Mouse (Mus musculus) heart, postnatal 0 days (tissue): ENCODE results near the gene Arhgap15. TPM values are rescaled to one million over a fixed set of nuclear protein-coding genes. Genes with fewer than 3 reads are reported as not detected.

ENCODE experiments used
- ATAC-seq: fragments of 200-750 bp; cut with Nextera tagmentation; 2 replicates; pipeline ENCODE4 v1.8.0; 2017; ENCODE audit warnings: low read depth, moderate number of reproducible peaks, moderate library complexity; ENCODE audit not compliant: insufficient read depth
- DNase-seq: peaks from one replicate; pipeline ENCODE4 v3.0.0-alpha.2; 2016; ENCODE audit warnings: low spot score
- H3K27ac ChIP-seq: fragments of 300-500 bp; sonication (generic); 2 replicates; pipeline ENCODE4 v1.5.1; 2014; ENCODE audit warnings: low read depth, mild to moderate bottlenecking
- H3K27me3 ChIP-seq: fragments of 300-500 bp; sonication (generic); 2 replicates; pipeline ENCODE4 v1.6.1; 2014; ENCODE audit warnings: low read length, mixed read lengths; ENCODE audit not compliant: control insufficient read depth, insufficient read depth
- H3K36me3 ChIP-seq: fragments of 300-500 bp; sonication (generic); replicated peaks from 2 replicates; pipeline ENCODE4 v1.6.1; 2014; ENCODE audit warnings: low read length, mixed read lengths; ENCODE audit not compliant: control insufficient read depth, insufficient read depth
- H3K4me1 ChIP-seq: fragments of 300-500 bp; sonication (generic); 2 replicates; pipeline ENCODE4 v1.6.1; 2014; ENCODE audit warnings: antibody characterized with exemption; ENCODE audit not compliant: control insufficient read depth, insufficient read depth
- H3K4me2 ChIP-seq: fragments of 300-500 bp; sonication (generic); 2 replicates; pipeline ENCODE4 v1.6.1; 2014; ENCODE audit warnings: low read depth, mild to moderate bottlenecking, low read length, moderate library complexity
- H3K4me3 ChIP-seq: fragments of 300-500 bp; sonication (generic); 2 replicates; pipeline ENCODE4 v1.5.1; 2014; ENCODE audit warnings: low read depth, low read length
- H3K9ac ChIP-seq: fragments of 300-500 bp; sonication (generic); replicated peaks from 2 replicates; pipeline ENCODE4 v1.6.1; 2014; ENCODE audit warnings: low read depth, low read length, mixed read lengths
- H3K9me3 ChIP-seq: fragments of 300-500 bp; sonication (generic); replicated peaks from 2 replicates; pipeline ENCODE4 v1.6.1; 2016; ENCODE audit warnings: low read length; ENCODE audit not compliant: control insufficient read depth
- CTCF ChIP-seq: IDR thresholded peaks from 2 replicates; pipeline ENCODE4 v1.5.1; 2016; ENCODE audit warnings: antibody characterized with exemption, control low read depth, low read depth
- EP300 ChIP-seq: IDR thresholded peaks from 2 replicates; pipeline ENCODE4 v1.6.1; 2016; ENCODE audit warnings: antibody characterized with exemption, low read depth
- WGBS: fragments of 180-500 bp; shearing (Covaris S2); extraction: QIAGEN DNeasy Blood & Tissue Kit; methylation state at CpG from one replicate; pipeline ENCODE4 v1.1.7; 2014; 5-methylcytosine and 5-hydroxymethylcytosine counted together
- polyA plus RNA-seq: library from polyadenylated mRNA; unstranded; fragments of >200 nt; fragmentation: Nextera tagmentation; extraction: Ambion mirVana; gene quantifications from 2 replicates; pipeline ENCODE4 v1.2.1, GENCODE M21; 2015
- total RNA-seq: library from RNA; depleted of rRNA; stranded (reverse); fragments of >200 nt; gene quantifications from 2 replicates; pipeline ENCODE4 v1.2.3, GENCODE M21; 2014; ENCODE audit warnings: low replicate concordance

Gene Arhgap15
- total and polyA plus RNA-seq, 2 experiments from 2014 or later = 0.46 to 1.7 TPM

DNA sequence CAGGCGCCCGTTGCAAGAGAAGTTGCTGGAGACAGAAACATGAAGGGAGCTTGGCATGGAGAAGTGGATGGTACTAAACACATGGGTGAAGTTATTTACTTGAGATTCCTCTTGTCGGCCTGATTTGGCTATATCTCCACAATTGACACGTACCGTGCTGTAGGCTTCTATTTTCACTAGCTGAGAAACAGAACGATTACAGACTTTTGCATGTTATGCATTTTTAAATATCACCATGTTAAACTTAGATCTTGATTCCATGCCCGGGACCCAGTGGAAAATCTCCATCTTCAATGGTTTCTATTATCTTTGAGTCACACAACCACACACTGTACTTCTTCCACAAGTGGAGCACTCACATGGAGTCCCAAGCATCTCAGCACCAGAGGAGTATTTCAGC is 466.9 kb downstream of the Arhgap15 start:
- H3K4me1 ChIP-seq = no peaks in the 10 kb centered on the region
- ATAC-seq (no peak), DNase-seq (no peak)
- H3K9ac ChIP-seq = no peak overlapping the region
- H3K27me3 ChIP-seq = no peaks in the 10 kb centered on the region
- no peak overlapping the region for H3K4me3 ChIP-seq
- H3K36me3 ChIP-seq = no peaks in the 10 kb centered on the region
- no peaks in the 10 kb centered on the region for H3K9me3 ChIP-seq
- TF ChIP-seq CTCF (no peak), EP300 (no peak)
- H3K27ac ChIP-seq = no peak overlapping the region
- no peak overlapping the region for H3K4me2 ChIP-seq
- 85% methylated on average over 7 of the region's 7 CpGs for WGBS

DNA sequence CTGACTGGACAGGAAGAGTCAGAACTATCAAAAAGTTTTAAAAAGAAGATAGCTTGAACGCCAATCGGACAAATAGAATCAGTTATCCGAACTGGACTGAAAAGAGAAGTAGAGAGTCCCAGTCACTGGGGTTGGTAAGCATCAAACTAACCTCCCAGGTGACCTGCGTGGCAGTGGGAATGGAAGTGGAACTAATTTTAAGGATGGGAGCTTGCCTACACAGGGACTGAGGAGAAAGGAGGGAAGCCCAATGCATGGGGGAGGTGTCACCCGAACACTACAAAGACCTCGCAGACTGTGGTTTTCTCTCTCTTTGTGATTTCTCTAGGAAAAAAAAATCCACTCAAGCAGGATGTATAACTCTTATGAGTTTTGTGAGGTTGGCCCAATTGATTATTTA is 469.2 kb downstream of the Arhgap15 start:
- Histone ChIP-seq H3K4me3 (no peak overlapping the region), H3K36me3 (no peaks in the 10 kb centered on the region), H3K27me3 (no peaks in the 10 kb centered on the region), H3K4me1 (0 out of 2 replicates have a peak, but pooled peaks cover 4% of the 10 kb centered on the region), H3K4me2 (no peak overlapping the region), H3K9ac (no peak overlapping the region), H3K27ac (no peak overlapping the region), H3K9me3 (no peaks in the 10 kb centered on the region)
- 88% methylated on average over 6 of the region's 6 CpGs for WGBS
- DNase-seq (no peak), ATAC-seq (no peak)
- TF ChIP-seq EP300 (no peak), CTCF (no peak)

DNA sequence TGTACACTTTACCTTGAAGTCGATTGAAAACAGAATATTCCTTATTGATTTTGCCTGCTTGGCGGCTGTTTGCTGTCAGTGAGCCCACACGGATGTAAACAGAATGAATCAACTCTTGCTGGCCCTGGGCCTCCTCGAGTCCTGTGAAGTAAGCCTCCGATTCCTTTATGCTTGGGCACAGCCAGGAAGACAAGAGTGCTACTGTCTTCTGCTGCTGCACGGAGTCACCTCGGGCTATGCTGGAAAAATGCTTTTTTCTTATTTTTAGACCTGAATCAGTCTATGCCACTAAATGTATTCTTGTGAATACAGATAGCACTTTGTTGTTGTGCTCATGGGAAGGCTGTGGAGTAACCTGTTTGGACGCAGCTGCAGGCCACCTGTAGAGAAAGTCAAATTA is 469.7 kb downstream of the Arhgap15 start:
- no peak for TF ChIP-seq EP300
- TF ChIP-seq CTCF = no peak
- H3K36me3 ChIP-seq = no peaks in the 10 kb centered on the region
- no peak overlapping the region for H3K27ac ChIP-seq
- H3K4me2 ChIP-seq = no peak overlapping the region
- H3K4me3 ChIP-seq = no peak overlapping the region
- ATAC-seq = no peak
- H3K27me3 ChIP-seq = no peaks in the 10 kb centered on the region
- DNase-seq = no peak
- no peaks in the 10 kb centered on the region for H3K9me3 ChIP-seq
- WGBS = 52% methylated on average over 8 of the region's 8 CpGs
- 0 out of 2 replicates have a peak, but pooled peaks cover 4% of the 10 kb centered on the region for H3K4me1 ChIP-seq
- no peak overlapping the region for H3K9ac ChIP-seq

DNA sequence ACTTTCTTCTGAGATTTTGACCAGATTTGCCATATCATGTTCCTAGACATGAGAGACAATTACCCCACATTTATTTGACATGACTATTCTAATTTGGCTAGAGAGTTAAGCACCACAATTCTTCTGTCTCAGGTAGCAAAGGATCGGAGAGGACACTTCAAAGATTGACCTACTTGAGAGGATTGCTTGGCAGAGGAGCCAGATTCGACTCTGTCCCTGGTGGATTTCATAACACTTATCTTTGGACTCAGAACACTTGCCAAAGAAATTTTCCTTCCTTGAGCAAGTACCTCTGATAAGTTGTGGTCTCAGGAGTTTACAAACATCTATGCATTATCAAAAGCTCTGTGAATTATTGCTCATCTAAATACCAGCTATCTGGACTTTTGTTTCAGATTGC is 473.1 kb downstream of the Arhgap15 start:
- ATAC-seq (no peak), DNase-seq (no peak)
- H3K4me1 ChIP-seq = 0 out of 2 replicates have a peak, but pooled peaks cover 4% of the 10 kb centered on the region
- H3K4me2 ChIP-seq = no peak overlapping the region
- no peaks in the 10 kb centered on the region for H3K27me3 ChIP-seq
- H3K36me3 ChIP-seq = no peaks in the 10 kb centered on the region
- no peak overlapping the region for H3K9ac ChIP-seq
- H3K4me3 ChIP-seq = no peak overlapping the region
- TF ChIP-seq CTCF (no peak), EP300 (no peak)
- no peak overlapping the region for H3K27ac ChIP-seq
- no peaks in the 10 kb centered on the region for H3K9me3 ChIP-seq
- WGBS = 33% methylated on average over 2 of the region's 2 CpGs

DNA sequence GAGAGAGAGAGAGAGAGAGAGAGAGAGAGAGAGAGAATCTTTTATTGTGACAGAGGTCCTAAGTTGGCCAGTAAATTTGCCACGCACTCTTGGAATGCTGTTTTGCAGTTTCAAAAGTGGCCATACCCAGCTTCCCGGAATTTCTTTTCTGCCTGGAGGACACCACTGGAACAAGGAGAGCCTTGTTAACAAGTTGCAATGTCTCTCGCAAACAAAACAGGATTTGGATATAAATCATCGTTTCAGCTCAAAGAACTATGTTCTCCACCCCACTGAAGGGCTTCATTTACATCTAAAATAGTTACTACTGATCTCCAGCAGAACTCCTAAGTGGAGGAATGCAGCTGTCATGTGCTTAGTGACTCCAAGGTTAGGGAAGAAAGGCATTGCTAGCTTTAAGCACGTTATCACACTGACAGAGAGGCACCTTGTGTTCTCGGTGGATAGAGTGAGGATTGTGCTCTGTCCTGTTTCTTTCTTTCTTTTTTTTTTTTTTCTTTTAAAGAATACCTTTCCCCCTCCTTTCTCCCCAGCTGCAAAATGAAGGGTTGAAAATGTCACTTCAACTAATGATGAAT is 473.6 kb downstream of the Arhgap15 start:
- H3K36me3 ChIP-seq = no peaks in the 10 kb centered on the region
- DNase-seq (no peak), ATAC-seq (no peak)
- peak overlapping the region; percentile 42 for H3K4me2 ChIP-seq
- 18% methylated on average over 6 of the region's 6 CpGs for WGBS
- TF ChIP-seq EP300 (no peak), CTCF (no peak)
- H3K27me3 ChIP-seq = no peaks in the 10 kb centered on the region
- H3K9ac ChIP-seq = no peak overlapping the region
- no peak overlapping the region for H3K27ac ChIP-seq
- H3K9me3 ChIP-seq = no peaks in the 10 kb centered on the region
- H3K4me1 ChIP-seq = 0 out of 2 replicates have a peak, but pooled peaks cover 4% of the 10 kb centered on the region
- no peak overlapping the region for H3K4me3 ChIP-seq

DNA sequence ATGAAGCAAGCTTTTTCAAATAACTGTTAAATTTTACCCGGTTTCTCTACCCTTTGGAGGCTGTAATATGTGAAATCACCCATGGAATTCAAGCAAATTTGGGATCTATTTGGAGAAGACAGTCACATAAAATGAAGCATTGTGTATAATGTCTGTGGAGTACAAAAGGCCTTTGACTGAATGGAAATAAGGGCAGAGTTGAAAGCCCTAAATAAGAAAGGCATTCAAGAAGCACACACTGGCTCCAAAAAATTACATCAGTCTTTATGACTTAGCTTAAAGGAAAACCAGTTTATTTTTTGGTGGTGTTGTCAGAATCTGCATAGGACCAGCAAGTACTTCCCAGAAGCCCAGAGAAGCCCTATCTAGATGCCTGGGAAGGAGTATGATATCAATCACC is 486.2 kb downstream of the Arhgap15 start:
- H3K9ac ChIP-seq = no peak overlapping the region
- 79% methylated on average over 1 of the region's 1 CpGs for WGBS
- no peaks in the 10 kb centered on the region for H3K9me3 ChIP-seq
- no peaks in the 10 kb centered on the region for H3K27me3 ChIP-seq
- TF ChIP-seq EP300 = no peak
- no peak for TF ChIP-seq CTCF
- ATAC-seq = no peak
- no peak overlapping the region for H3K4me3 ChIP-seq
- no peaks in the 10 kb centered on the region for H3K36me3 ChIP-seq
- no peak overlapping the region for H3K27ac ChIP-seq
- no peak overlapping the region for H3K4me2 ChIP-seq
- no peak for DNase-seq
- H3K4me1 ChIP-seq = no peaks in the 10 kb centered on the region
